Mouse (Mus musculus) ES-E14 (cell line): ENCODE data around the gene Dmxl2.

Experiments used
- CHD2 ChIP-seq: IDR thresholded peaks from 2 replicates; pipeline ENCODE4 v1.6.1; 2014; ENCODE audit warnings: mild to moderate bottlenecking, low read depth, low read length, inconsistent platforms
- HCFC1 ChIP-seq: IDR thresholded peaks from 2 replicates; pipeline ENCODE4 v1.6.1; 2012; ENCODE audit warnings: low read length, inconsistent platforms, borderline replicate concordance; ENCODE audit not compliant: insufficient read depth
- MAFK ChIP-seq: IDR thresholded peaks from 2 replicates; pipeline ENCODE4 v1.6.1; 2014; ENCODE audit warnings: mild to moderate bottlenecking, low read depth, low read length, inconsistent platforms; ENCODE audit not compliant: insufficient read depth
- ZC3H11A ChIP-seq: IDR thresholded peaks from 2 replicates; pipeline ENCODE4 v1.6.1; 2012; ENCODE audit warnings: low read depth, mild to moderate bottlenecking, inconsistent platforms, low read length, borderline replicate concordance
- ZNF384 ChIP-seq: IDR thresholded peaks from 2 replicates; pipeline ENCODE4 v1.6.1; 2012; ENCODE audit warnings: low read depth, low read length, inconsistent platforms

- no peak for TF ChIP-seq HCFC1
- no peak for TF ChIP-seq ZNF384
- no peak for TF ChIP-seq MAFK
- no peak for TF ChIP-seq ZC3H11A
- no peak for TF ChIP-seq CHD2
Observed at GRCm38 (mm10) chr9:54474546-54474945, 26.9 kb downstream of the Dmxl2 start.
